Mouse (Mus musculus): Measurements from ENCODE around the gene Dnajc1. TPM values are rescaled to one million over a fixed set of nuclear protein-coding genes. Genes with fewer than 3 reads are reported as not detected.

Dnajc1 gene
- total and polyA plus RNA-seq, 3 experiments: 9.3 to 86.1 (median 14.3) TPM

- DNase-seq (ENCODE audit: low read depth, low spot score): no peak
- Histone ChIP-seq H3K27ac (ENCODE audit: control insufficient read depth, low read depth, low read length) (no peak overlapping the region), H3K36me3 (ENCODE audit: control insufficient read depth in 1 of 2, insufficient read depth in 2 of 2, low read length in 2 of 2) (peaks cover 26 to 53% of the 10 kb centered on the region in 2 experiments), H3K27me3 (ENCODE audit: control insufficient read depth in 1 of 2, insufficient read depth in 2 of 2, low read length in 2 of 2) (no peaks in the 10 kb centered on the region), H3K79me2 (ENCODE audit: control insufficient read depth, insufficient read depth, low read length, poor library complexity) (peaks cover 1% of the 10 kb centered on the region; the same call in 1 of the 2 replicates), H3K4me3 (ENCODE audit: control insufficient read depth in 1 of 2, insufficient read depth in 1 of 2, low read depth in 2 of 2, low read length in 2 of 2) (no peak overlapping the region), H3K9ac (ENCODE audit: control insufficient read depth, low read depth, low read length, poor library complexity, severe bottlenecking) (no peak overlapping the region), H3K4me1 (ENCODE audit: control insufficient read depth in 1 of 2, insufficient read depth in 2 of 2, low read length in 2 of 2) (peaks cover 7 to 30% of the 10 kb centered on the region in 2 experiments), H3K9me3 (replicated peaks; ENCODE audit: insufficient read depth, low read length) (no peaks in the 10 kb centered on the region)
- TF ChIP-seq JUND (IDR thresholded peaks at IDR 0.05; ENCODE audit: low read depth, low read length): no peak
- no peak for TF ChIP-seq USF2 (IDR thresholded peaks at IDR 0.05; ENCODE audit: borderline replicate concordance in 1 of 2, insufficient read depth in 1 of 2, low read depth in 1 of 2, low read length in 2 of 2)
- no peak for TF ChIP-seq MXI1 (IDR thresholded peaks at IDR 0.05; ENCODE audit: low read depth, low read length)
- TF ChIP-seq GATA1 (IDR thresholded peaks at IDR 0.05; ENCODE audit: low read depth, low read length): no peak
- TF ChIP-seq GABPA (IDR thresholded peaks at IDR 0.05; ENCODE audit: low read depth, low read length): no peak
- TF ChIP-seq RAD21 (IDR thresholded peaks at IDR 0.05; ENCODE audit: low read depth, low read length): no peak
- TF ChIP-seq SMC3 (IDR thresholded peaks at IDR 0.05; ENCODE audit: low read depth, low read length): no peak
- no peak for TF ChIP-seq TAL1 (IDR thresholded peaks at IDR 0.05; ENCODE audit: low read length)
- TF ChIP-seq CHD2 (IDR thresholded peaks at IDR 0.05; ENCODE audit: low read length): no peak
- no peak for TF ChIP-seq BHLHE40 (IDR thresholded peaks at IDR 0.05; ENCODE audit: borderline replicate concordance, low read depth, low read length)
- TF ChIP-seq RCOR1 (IDR thresholded peaks at IDR 0.05; ENCODE audit: low read depth, low read length): no peak
- no peak for TF ChIP-seq KAT2A (conservative IDR thresholded peaks at IDR 0.05; ENCODE audit: low read depth, low read length)
- TF ChIP-seq EP300 (IDR thresholded peaks at IDR 0.05; ENCODE audit: low read depth in 1 of 2, low read length in 2 of 2): no peak
- TF ChIP-seq USF1 (IDR thresholded peaks at IDR 0.05; ENCODE audit: low read depth, low read length): no peak
- no peak for TF ChIP-seq POLR2AphosphoS2 (IDR thresholded peaks at IDR 0.05; ENCODE audit: low read length)
- no peak for TF ChIP-seq E2F4 (IDR thresholded peaks at IDR 0.05; ENCODE audit: borderline replicate concordance, low read depth, low read length)
- no peak for TF ChIP-seq MYB (IDR thresholded peaks at IDR 0.05; ENCODE audit: low read depth, low read length)
Measured at GRCm38 (mm10) chr2:18176235-18176634, 216.4 kb downstream of the Dnajc1 start.

- Histone ChIP-seq H3K27me3 (ENCODE audit: control insufficient read depth in 1 of 2, insufficient read depth in 2 of 2, low read length in 2 of 2) (no peaks in the 10 kb centered on the region), H3K9me3 (replicated peaks; ENCODE audit: insufficient read depth, low read length) (no peaks in the 10 kb centered on the region), H3K79me2 (ENCODE audit: control insufficient read depth, insufficient read depth, low read length, poor library complexity) (peaks cover 1% of the 10 kb centered on the region; the same call in 1 of the 2 replicates), H3K4me3 (ENCODE audit: control insufficient read depth in 1 of 2, insufficient read depth in 1 of 2, low read depth in 2 of 2, low read length in 2 of 2) (no peak overlapping the region), H3K27ac (ENCODE audit: control insufficient read depth, low read depth, low read length) (no peak overlapping the region), H3K9ac (ENCODE audit: control insufficient read depth, low read depth, low read length, poor library complexity, severe bottlenecking) (no peak overlapping the region), H3K4me1 (ENCODE audit: control insufficient read depth in 1 of 2, insufficient read depth in 2 of 2, low read length in 2 of 2) (peaks cover 6 to 26% of the 10 kb centered on the region in 2 experiments), H3K36me3 (ENCODE audit: control insufficient read depth in 1 of 2, insufficient read depth in 2 of 2, low read length in 2 of 2) (peaks cover 20 to 52% of the 10 kb centered on the region in 2 experiments)
- no peak for DNase-seq (ENCODE audit: low read depth, low spot score)
- TF ChIP-seq ZNF384 (IDR thresholded peaks at IDR 0.05; ENCODE audit: low read depth, low read length) (peak; percentile 51), MAX (IDR thresholded peaks at IDR 0.05; ENCODE audit: low read length) (no peak), GATA1 (IDR thresholded peaks at IDR 0.05; ENCODE audit: low read depth, low read length) (0 out of 2 replicates have a peak, but pooled peaks have one; percentile 8)
Measured at GRCm38 (mm10) chr2:18175234-18175633, 217.4 kb downstream of the Dnajc1 start.

Data from MEL (cell line).